Mouse (Mus musculus): ENCODE data around the gene Tmem184b.
A peak's percentile ranks its signal among the peaks of the same experiment; 100 is the strongest.

The Tmem184b gene

DNA sequence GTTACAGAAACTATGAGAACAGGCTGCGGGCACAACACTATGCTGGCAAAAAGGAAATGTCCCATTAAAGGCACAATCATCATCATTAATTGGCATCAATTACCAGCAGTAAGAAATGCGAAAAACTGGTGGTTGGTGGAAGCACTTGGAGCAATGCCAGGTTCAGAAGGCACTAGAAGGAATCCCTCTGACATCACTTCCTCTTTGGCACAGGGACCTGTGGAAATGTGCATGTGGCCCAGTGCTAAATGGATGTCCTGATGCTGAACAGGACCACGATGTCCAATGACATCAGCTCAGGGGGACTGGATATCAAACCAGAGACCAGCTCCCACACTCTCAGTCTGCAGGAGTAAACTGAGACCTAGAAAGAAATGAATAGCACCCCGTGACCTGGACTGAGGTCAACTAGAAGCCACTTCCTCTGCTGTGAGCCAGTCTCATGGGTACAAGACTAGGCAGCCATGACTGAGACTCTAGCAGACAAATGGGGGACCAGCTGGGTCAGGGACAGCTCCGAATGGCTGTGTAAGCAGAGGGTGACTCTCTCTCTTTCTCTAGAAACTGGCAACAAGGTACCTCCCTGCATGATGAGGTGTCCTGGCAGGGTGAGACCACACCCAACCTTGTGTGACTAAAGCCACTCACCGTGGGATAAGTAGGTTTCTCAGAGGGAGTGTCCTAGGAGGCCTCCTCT, 60.6 kb downstream of the Tmem184b start:
- no peak for DNase-seq (ENCODE audit: low spot score in 2 of 2)

DNA sequence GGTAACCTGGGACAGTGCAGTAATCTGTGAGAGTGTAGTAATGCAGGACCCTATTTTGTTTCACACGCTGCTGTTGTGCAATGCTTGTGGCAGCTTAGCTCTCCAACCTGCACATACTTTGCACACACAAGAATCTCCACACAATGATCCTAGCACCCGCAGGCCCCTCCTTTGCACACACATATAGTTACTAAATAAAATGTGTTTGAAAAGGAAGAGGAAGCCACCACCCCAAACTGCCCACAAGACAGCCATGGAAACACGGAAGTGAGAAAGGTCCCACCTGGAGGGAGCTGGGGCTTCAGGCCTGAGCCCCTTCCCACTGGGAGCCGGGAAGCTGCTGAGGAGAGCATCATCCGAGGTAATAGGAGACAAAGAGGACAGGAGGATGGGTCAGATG, 64.4 kb downstream of the Tmem184b start:
- DNase-seq (ENCODE audit: low spot score in 2 of 2), result no peak

DNA sequence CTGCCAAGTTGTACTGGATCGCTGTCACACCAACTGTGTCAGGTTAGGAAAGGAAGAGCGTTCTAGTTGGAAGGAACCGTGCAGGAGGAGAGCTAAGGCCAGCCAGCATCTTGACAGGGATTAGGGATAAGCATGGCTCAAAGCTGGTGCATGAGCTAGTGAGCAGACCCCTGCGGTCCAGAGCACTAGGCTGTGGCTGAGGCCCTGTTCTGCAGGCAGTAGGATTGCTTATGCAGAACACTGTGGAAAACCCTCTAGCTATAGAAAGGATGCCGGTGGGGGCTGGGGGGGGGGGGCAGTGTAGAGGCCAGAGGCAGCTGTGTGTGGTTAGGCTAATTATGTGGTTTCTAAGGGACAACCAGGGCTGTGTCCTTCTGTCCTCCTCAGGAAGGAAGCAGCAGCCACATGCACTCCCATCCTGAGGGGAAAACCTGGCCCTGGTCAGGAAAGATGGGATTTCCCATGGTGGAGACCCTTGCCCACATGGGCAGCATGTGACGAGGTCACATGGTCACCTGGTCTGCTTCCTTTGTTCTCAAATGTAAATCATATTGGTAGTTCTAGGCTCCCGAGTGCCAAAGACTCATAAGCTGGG, 68.2 kb downstream of the Tmem184b start:
- DNase-seq (ENCODE audit: low spot score in 2 of 2), result no peak

DNA sequence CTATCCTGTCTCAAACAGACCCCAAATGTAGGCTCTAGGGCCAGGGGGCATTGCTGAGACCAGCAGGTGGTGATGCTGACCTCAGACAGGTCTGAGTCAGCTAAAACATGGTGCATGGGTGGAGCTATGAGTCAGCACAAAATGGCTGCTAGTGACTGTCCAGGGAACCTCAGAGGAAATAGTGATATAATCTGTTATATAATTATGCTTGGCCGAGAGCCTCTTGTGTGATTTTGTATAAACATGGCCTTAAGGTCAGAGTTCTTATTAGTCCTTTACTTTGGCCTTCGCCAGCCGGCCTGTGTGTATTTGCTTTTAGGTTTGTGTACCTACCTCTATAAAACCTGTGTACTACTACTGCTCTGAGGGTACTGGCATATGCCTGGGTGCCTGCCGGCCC, 70.0 kb downstream of the Tmem184b start:
- no peak for DNase-seq (ENCODE audit: low spot score in 2 of 2)

DNA sequence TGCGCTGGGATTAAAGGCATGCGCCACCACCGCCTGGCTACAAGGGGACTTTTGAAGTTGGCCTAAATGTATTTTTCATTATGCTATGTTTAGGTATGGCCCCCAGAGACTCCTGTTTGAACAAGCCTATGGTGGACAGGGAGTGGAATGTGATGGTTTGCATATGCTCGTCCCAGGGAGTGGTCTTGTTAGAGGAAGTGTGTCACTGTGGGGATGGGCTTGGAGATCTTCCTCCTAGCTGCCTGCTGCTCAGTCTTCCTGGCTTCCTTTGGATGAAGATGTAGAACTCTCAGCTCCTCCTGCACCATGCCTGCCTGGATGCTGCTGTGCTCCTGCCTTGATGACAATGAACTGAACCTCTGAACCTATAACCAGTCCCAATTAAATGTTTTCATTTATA, 72.8 kb downstream of the Tmem184b start:
- no peak for DNase-seq (ENCODE audit: low spot score in 2 of 2)

GRCm38 (mm10) chr15:79329979-79330363, 73.4 kb downstream of the Tmem184b start:
- no peak for DNase-seq (ENCODE audit: low spot score in 2 of 2)

DNA sequence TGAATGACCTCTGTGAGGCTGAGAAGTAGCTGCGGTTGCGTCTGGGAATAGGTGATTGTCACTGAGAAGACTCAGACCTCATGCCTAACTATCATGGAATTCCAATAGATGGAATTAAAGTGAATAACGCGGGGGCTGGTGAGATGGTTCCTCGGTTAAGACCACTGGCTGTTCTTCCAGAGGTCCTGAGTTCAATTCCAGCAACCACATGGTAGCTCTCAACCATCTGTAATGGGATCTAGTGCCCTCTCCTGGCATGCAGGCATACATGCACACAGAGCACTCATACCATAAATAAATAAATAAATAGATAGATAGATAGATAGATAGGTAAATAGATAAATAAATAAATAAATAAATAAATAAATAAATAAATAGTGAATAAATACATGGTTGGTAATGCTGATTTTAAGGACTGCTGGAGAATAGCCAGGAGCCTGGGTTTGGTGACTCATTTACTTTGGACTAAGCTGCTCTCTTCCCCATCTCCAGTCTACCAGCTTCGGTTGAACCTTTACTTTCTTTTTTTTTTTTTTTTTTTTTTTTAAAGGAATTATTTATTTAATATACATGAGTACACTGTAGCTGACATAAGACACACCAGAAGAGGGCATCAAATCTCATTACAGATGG, 73.9 kb downstream of the Tmem184b start:
- DNase-seq (ENCODE audit: low spot score in 2 of 2), result no peak

DNA sequence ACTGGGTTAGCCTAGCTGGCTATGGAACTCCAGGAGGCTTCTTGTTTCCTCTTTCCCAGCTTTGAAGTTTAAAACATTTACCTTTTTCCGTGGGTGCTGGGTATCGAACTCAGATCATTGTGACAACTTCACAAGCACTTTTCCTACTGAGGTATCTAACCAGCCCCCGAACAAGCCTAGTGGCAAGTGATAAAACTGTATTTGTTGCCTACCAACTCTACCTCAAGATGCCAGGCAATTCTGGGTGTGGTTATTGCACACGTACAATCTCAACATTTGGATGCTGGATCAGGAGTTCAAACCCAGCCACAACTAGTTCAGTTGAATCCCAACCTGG, 74.5 kb downstream of the Tmem184b start:
- DNase-seq (ENCODE audit: low spot score in 2 of 2), result no peak

GRCm38 (mm10) chr15:79328058-79328938, 75.1 kb downstream of the Tmem184b start, which contains the start of gene Pla2g6:
Gene Pla2g6 (minus strand): TSS chr15:79328390.
- DNase-seq (ENCODE audit: low spot score in 2 of 2), result peak; percentile 98 to 99

DNA sequence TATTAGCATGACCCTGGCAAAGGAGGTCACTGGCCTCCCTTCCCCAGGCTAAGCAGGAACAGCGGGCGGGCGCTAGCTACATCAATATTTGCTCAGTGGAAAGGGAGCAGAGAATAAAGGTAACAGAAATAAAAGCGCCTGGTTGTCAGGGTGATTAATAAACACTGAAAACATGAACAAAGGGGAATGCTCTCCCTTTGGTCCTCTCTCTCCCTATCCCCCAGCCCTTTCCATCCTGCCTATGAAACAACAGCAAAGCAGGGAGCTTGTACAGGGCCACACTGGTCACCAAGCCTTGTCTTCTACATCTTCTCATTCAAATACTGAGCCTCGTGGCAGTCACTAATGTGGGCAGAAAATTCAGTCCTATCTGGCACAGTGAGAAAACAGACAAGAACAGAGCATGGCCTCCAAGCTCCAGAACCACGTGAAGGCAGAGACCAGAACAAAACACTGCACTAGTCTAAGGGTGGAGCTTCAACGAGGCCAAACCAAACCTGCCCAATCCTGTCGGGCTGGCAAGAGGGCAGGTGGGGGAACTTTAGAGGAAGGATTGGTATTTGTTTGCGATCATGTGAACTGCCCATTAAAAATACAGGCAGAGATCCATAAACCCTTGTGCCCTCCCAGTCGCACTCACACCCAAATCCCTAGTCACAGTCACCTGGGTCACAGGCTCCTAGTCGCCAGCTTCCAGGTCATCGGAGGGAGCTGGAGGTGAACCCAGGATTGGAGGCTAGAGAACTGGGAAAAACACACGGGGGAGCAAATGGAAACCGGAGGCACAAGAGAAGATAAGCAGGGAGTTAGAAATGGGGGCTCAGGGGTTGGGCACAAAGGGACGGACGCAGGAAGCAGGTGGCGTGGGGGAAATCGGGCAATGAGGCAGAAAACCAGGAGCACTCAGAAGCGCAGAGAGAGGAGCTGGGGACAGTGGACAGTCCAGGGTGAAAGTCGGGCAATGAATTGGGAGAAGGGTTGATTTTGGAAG, 76.1 kb downstream of the Tmem184b start:
- DNase-seq (ENCODE audit: low spot score in 2 of 2), result no peak

DNA sequence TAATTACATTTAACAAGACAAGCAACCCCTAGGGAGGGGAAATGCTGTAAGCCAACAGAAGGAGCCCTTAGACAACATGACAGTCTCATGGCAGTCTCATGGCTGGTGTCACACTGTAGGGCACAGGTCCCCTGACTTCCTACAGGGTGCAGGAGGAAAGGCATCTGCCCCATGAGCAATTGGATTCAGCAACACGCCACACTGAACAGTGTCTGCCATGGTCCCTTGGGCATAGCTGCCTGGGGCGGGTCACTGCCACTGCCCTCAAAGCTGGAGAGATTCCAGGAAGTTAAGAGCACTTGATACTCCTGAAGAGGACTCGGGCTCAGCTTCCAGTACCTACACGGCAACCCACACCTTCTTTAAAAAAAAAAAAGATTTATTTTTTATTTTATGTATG, 77.1 kb downstream of the Tmem184b start:
- DNase-seq (ENCODE audit: low spot score in 2 of 2), result no peak

DNA sequence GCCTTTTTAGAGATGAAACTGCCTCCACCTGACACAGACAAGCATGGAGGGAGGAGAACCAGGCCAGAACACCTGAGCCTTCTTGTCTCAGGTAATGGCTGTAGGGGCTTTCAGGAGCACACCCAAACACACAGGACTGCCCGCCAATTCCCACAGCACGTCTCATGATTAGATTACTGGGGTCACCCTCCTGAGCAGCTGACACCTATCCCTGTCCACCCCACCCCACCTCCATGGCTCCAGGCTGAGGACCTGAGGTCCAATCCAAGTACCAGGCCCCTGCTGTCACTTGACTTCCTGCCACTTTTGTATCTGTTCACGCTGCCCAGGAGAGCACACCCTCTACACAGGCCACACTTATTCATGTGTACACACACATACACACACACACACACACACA, 77.6 kb downstream of the Tmem184b start:
- DNase-seq (ENCODE audit: low spot score in 2 of 2), result no peak

- DNase-seq (ENCODE audit: low spot score in 2 of 2), result no peak
These were observed 79.0 kb downstream of the Tmem184b start for GRCm38 (mm10) chr15:79324373-79324772.

DNA sequence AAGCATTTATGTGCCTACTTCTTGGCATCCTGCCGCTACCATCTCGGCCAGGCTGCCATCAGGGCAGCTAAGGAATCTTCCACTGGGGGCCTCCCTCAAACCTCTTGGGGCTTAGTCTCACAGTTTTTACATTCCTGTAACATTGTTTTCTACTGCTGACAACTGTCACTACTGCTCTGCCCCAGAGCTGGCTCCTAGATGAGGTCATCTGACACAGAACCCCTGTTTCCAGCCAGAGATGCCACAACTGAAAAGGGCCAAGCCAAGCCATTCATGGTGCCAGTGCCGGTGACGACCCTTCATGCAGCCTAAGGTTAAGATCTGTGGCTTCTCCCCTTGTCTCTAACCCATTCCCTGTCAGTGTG, 79.6 kb downstream of the Tmem184b start:
- DNase-seq (ENCODE audit: low spot score in 2 of 2), result no peak

GRCm38 (mm10) chr15:79322991-79323790, 80.2 kb downstream of the Tmem184b start:
- DNase-seq (ENCODE audit: low spot score in 2 of 2), result peak; percentile 42 to 43

DNA sequence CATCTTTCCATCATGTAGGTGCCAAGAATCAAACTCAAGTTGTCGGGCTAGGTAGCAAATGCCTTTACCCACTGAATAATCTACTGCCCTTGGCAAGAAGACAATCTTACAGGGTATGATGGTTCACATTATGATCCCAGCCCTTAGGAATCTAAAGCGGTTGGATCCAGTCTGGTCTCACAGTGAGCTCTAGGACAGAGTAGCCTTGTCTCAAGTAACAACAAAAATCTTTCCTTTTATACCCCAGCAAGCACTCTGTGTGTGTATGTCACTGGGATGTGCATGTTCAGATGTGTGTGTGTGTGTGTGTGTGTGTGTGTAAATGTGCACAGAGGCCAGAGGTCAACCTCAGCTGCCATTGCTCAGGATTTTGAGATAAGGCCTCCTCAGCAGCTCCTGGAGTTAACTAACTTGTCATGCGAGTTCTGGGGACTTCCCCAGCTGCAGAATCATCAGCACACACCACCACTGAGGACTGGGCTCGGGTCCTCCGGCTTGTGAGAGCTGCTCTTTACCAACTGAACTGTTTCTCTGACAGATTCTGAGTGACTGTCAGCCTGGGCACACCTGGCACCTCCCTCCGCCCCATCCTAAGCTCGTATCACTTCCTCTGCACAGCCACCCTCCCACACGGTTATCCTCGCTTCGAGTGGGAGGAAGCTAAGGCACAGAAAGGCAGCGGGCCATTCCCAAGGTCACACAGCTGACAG, 80.9 kb downstream of the Tmem184b start:
- no peak for DNase-seq (ENCODE audit: low spot score in 2 of 2)

- no peak for DNase-seq (ENCODE audit: low spot score in 2 of 2)
These were observed 81.6 kb downstream of the Tmem184b start for GRCm38 (mm10) chr15:79321733-79322190.

- no peak for DNase-seq (ENCODE audit: low spot score in 2 of 2)
These were observed 89.5 kb downstream of the Tmem184b start for GRCm38 (mm10) chr15:79313848-79314369.

All from frontal cortex, postnatal 10 days (tissue).